ENCODE assay signal across 9 mouse cellular contexts in the genomic region with DNA sequence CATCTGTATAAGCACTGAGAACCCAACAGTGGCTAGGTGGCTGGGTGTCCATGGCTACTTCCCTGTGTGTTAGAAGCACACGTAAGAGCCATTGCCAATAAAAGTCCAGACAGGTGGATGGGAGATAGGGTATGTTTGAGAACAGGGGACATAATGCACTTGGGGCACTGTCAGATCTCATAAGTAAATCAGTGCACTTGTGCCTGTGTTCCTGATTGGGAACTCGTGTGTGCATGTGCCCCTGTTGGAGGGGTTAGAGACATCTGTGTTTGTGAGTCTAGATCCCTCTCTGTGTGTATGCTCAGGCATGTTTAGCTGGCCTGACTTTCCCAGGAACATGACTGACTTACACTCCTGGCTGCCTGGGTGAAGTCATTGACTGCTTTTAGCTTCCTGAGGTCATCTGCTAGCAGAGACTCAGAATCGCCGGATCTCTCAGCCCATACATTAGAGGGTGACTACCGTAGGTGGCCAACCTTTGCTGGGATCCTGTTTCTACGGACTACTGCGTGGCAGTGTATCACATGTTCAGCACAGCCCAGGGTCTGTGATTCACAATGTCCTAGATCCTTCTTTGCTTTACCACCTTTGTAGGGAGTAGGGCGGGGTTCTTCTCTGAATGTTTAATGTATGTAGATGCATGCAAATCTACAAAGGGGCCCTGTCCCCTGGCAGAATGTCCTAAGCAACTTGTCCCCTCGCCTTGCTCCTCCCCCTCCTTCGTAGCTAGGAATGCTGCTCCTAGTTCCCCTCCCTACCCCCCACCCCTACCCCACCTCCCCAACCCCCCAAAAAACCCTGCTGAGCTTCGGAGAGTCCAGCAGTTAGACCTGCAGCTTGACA. TPM values are rescaled to one million over a fixed set of nuclear protein-coding genes. Genes with fewer than 3 reads are reported as not detected.
DNase-seq lines count a peak whose midpoint lies in the region; ATAC-seq and TF ChIP-seq lines count a peak whose summit lies in the region.
"Had no signal": no experiment of that assay in that cellular context is flagged by ENCODE, and none has a peak within 500 bp of the region (broad histone marks: within the 10 kb centered on the region; RNA-seq: fewer than 3 reads in every experiment).

No protein-coding gene starts in this region.

- DNase-seq in cerebellum, adult 2 months, result no peak
- DNase-seq in cerebellum, adult 8-10 months, result no peak
- no peak for DNase-seq in spleen, adult 2 months (ENCODE audit: low read depth in 1 of 2, low spot score in 2 of 2)
- DNase-seq in spleen, postnatal 4 days (ENCODE audit: low spot score in 2 of 2), result no peak
- DNase-seq in intestine, embryonic 14.5 days (ENCODE audit: low spot score), result no peak
- no peak for DNase-seq in yolk sac, embryonic 10.5 days (ENCODE audit: low spot score)
- no peak for DNase-seq in urinary bladder, postnatal 36 days (ENCODE audit: low spot score in 2 of 2)
- no peak for DNase-seq in retina, postnatal 1 day

- peaks cover 4% of the 10 kb centered on the region for H3K36me3 ChIP-seq in spleen, adult 2 months (ENCODE audit: control insufficient read depth, insufficient read depth, low read length)
- H3K36me3 ChIP-seq in intestine, embryonic 14.5 days (ENCODE audit: control insufficient read depth, insufficient read depth, low read length), result peaks cover 32% of the 10 kb centered on the region

- TF ChIP-seq POLR2A in cerebellum, adult 2 months (IDR thresholded peaks at IDR 0.05; ENCODE audit: borderline replicate concordance, insufficient read depth, low read length), result no peak
- no peak for TF ChIP-seq POLR2A in spleen, adult 2 months (IDR thresholded peaks at IDR 0.05; ENCODE audit: low read depth, low read length)

- H3K27ac ChIP-seq in cerebellum, adult 2 months (ENCODE audit: insufficient read depth, low read length), result peak overlapping the region; percentile 60; the same call in 1 of the 2 replicates
- H3K27ac ChIP-seq in spleen, adult 2 months (ENCODE audit: insufficient read depth, low read length), result 0 out of 2 replicates have a peak overlapping the region, but pooled peaks have one; percentile 4
- H3K27ac ChIP-seq in intestine, embryonic 14.5 days (ENCODE audit: low read depth), result peak overlapping the region; percentile 38; the same call in 1 of the 2 replicates

- no peak overlapping the region for H3K4me3 ChIP-seq in cerebellum, adult 2 months (replicated peaks; ENCODE audit: insufficient read depth, low read depth, low read length)
- no peak overlapping the region for H3K4me3 ChIP-seq in spleen, adult 2 months (ENCODE audit: extremely low read depth, insufficient read depth, insufficient read length)
- H3K4me3 ChIP-seq in intestine, embryonic 14.5 days (ENCODE audit: low read depth, low read length), result no peak overlapping the region
- H3K4me3 ChIP-seq: embryonic facial prominence, embryonic 15.5 days had no signal

- no peaks in the 10 kb centered on the region for H3K9me3 ChIP-seq in intestine, embryonic 14.5 days (ENCODE audit: control insufficient read depth, low read length)
- H3K9me3 ChIP-seq: embryonic facial prominence, embryonic 15.5 days had no signal

- WGBS in cerebellum, adult 2 months, result 40% methylated on average over 11 of the region's 11 CpGs
- WGBS in spleen, adult 2 months, result 85% methylated on average over 11 of the region's 11 CpGs
- WGBS in intestine, embryonic 14.5 days, result 28% methylated on average over 11 of the region's 11 CpGs

- ATAC-seq in intestine, embryonic 14.5 days (replicated peaks; ENCODE audit: low FRiP score, low TSS enrichment, low read depth), result no peak

- no peaks in the 10 kb centered on the region for H3K27me3 ChIP-seq in cerebellum, adult 2 months (ENCODE audit: control insufficient read depth, insufficient read depth, low read length)
- no peaks in the 10 kb centered on the region for H3K27me3 ChIP-seq in spleen, adult 2 months (ENCODE audit: control insufficient read depth, insufficient read depth, low read length)
- H3K27me3 ChIP-seq in intestine, embryonic 14.5 days (replicated peaks; ENCODE audit: control insufficient read depth, insufficient read depth, low read length), result no peaks in the 10 kb centered on the region
- H3K27me3 ChIP-seq: embryonic facial prominence, embryonic 15.5 days had no signal

- H3K9ac ChIP-seq in intestine, embryonic 14.5 days (ENCODE audit: low read length), result no peak overlapping the region
- H3K9ac ChIP-seq: embryonic facial prominence, embryonic 15.5 days had no signal

- peaks cover 35% of the 10 kb centered on the region for H3K4me1 ChIP-seq in cerebellum, adult 2 months (ENCODE audit: control insufficient read depth, insufficient read depth, low read length)
- peaks cover 7% of the 10 kb centered on the region for H3K4me1 ChIP-seq in spleen, adult 2 months (ENCODE audit: control insufficient read depth, insufficient read depth, insufficient read length)
- H3K4me1 ChIP-seq in intestine, embryonic 14.5 days (replicated peaks; ENCODE audit: control insufficient read depth, insufficient read depth, low read length), result peaks cover 22% of the 10 kb centered on the region

- no peak for TF ChIP-seq CTCF in cerebellum, adult 2 months (IDR thresholded peaks at IDR 0.05; ENCODE audit: borderline replicate concordance, insufficient read depth, low read depth, low read length)
- no peak for TF ChIP-seq CTCF in spleen, adult 2 months (IDR thresholded peaks at IDR 0.05; ENCODE audit: extremely low read depth, insufficient read depth, insufficient read length, insufficient replicate concordance)

- H3K4me2 ChIP-seq in intestine, embryonic 14.5 days (ENCODE audit: low read length), result peak overlapping the region; percentile 28
- H3K4me2 ChIP-seq: embryonic facial prominence, embryonic 15.5 days had no signal

RNA-seq across cellular contexts. Expression of gene Txnrd2, which starts 31.2 kb away (rescaled TPM):
- polyA plus RNA-seq in cerebellum, adult 2 months (2012; rRNA removed), result 20.6 and 23.1 TPM in 2 replicates
- 22.3 and 29.0 TPM in 2 replicates for polyA plus RNA-seq in spleen, adult 2 months (2012; rRNA removed)
- polyA plus RNA-seq in intestine, embryonic 14.5 days (2014; fragmentation: Nextera tagmentation; extraction: Ambion mirVana), result 17.0 and 17.4 TPM in 2 replicates

RNA-seq across cellular contexts. Expression of gene Comt, which starts 31.7 kb away (rescaled TPM):
- polyA plus RNA-seq in cerebellum, adult 2 months (2012; rRNA removed), result 145 and 146 TPM in 2 replicates
- 64.7 and 87.1 TPM in 2 replicates for polyA plus RNA-seq in spleen, adult 2 months (2012; rRNA removed)
- polyA plus RNA-seq in intestine, embryonic 14.5 days (2014; fragmentation: Nextera tagmentation; extraction: Ambion mirVana), result 95.4 and 95.6 TPM in 2 replicates

RNA-seq across cellular contexts. Expression of gene Arvcf, which starts 47.0 kb away (rescaled TPM):
- 34.7 and 38.7 TPM in 2 replicates for polyA plus RNA-seq in cerebellum, adult 2 months (2012; rRNA removed)
- polyA plus RNA-seq in spleen, adult 2 months (2012; rRNA removed), result 55.9 and 57.1 TPM in 2 replicates
- 31.7 and 33.0 TPM in 2 replicates for polyA plus RNA-seq in intestine, embryonic 14.5 days (2014; fragmentation: Nextera tagmentation; extraction: Ambion mirVana)

RNA-seq across cellular contexts. Expression of gene Tango2, which starts 47.1 kb away (rescaled TPM):
- 202 and 210 TPM in 2 replicates for polyA plus RNA-seq in cerebellum, adult 2 months (2012; rRNA removed)
- polyA plus RNA-seq in spleen, adult 2 months (2012; rRNA removed), result 29.4 and 31.1 TPM in 2 replicates
- 34.8 and 34.9 TPM in 2 replicates for polyA plus RNA-seq in intestine, embryonic 14.5 days (2014; fragmentation: Nextera tagmentation; extraction: Ambion mirVana)

Comparison
In these comparisons a context has a peak if more than half of its experiments do, and no peak if none do; other contexts are left out.
1. H3K27ac ChIP-seq: peak in every context shown above with its lines; median percentile 60 in cerebellum, adult 2 months; 38 in intestine, embryonic 14.5 days; 4 in spleen, adult 2 months.